Mouse (Mus musculus) olfactory bulb, adult 2 months (tissue): ENCODE data around the gene Lix1. TPM values are rescaled to one million over a fixed set of nuclear protein-coding genes. Genes with fewer than 3 reads are reported as not detected.
A peak's percentile ranks its signal among the peaks of the same experiment; 100 is the strongest.

Source experiments
- H3K27ac ChIP-seq: fragments of 200-500 bp; 2 replicates; pipeline ENCODE4 v1.5.1; 2012; ENCODE audit warnings: low read depth, low read length; ENCODE audit not compliant: insufficient read depth
- H3K4me1 ChIP-seq: fragments of 200-500 bp; 2 replicates; pipeline ENCODE4 v1.6.1; 2012; ENCODE audit warnings: low read length; ENCODE audit not compliant: control insufficient read depth, insufficient read depth
- H3K4me3 ChIP-seq: fragments of 200-500 bp; 2 replicates; pipeline ENCODE4 v1.5.1; 2012; ENCODE audit warnings: mild to moderate bottlenecking, low read depth, low read length, moderate library complexity; ENCODE audit not compliant: insufficient read depth
- CTCF ChIP-seq: fragments of 200-500 bp; IDR thresholded peaks from 2 replicates; pipeline ENCODE4 v1.5.1; 2012; ENCODE audit warnings: low read depth, mild to moderate bottlenecking, low read length, moderate library complexity; ENCODE audit not compliant: insufficient read depth
- POLR2A ChIP-seq: fragments of 200-500 bp; IDR thresholded peaks from 2 replicates; pipeline ENCODE4 v1.6.1; 2012; ENCODE audit warnings: mild to moderate bottlenecking, low read depth, low read length, moderate library complexity; ENCODE audit not compliant: insufficient read depth
- WGBS: fragments of 180-500 bp; shearing (Covaris S2); methylation state at CpG from one replicate; pipeline ENCODE4 v1.1.7; 2018; 5-methylcytosine and 5-hydroxymethylcytosine counted together
- polyA plus RNA-seq: library from polyadenylated mRNA; stranded (reverse); fragments of >200 nt; gene quantifications from 2 replicates; pipeline ENCODE4 v1.2.4, GENCODE M21; 2012; ENCODE audit warnings: low replicate concordance; ENCODE audit not compliant: missing spikeins, insufficient read depth, insufficient read length

Gene Lix1
- polyA plus RNA-seq, 1 experiment = not detected

- TF ChIP-seq POLR2A = no peak
- no peak for TF ChIP-seq CTCF
- no peaks in the 10 kb centered on the region for H3K4me1 ChIP-seq
- no peak overlapping the region for H3K27ac ChIP-seq
- WGBS = 54% methylated on average over 4 of the region's 4 CpGs
- H3K4me3 ChIP-seq = no peak overlapping the region
Observed at GRCm38 (mm10) chr17:17433679-17434078, 31.2 kb downstream of the Lix1 start.

- TF ChIP-seq CTCF (no peak), POLR2A (no peak)
- H3K4me3 ChIP-seq = no peak overlapping the region
- H3K4me1 ChIP-seq = no peaks in the 10 kb centered on the region; the same call in 1 of the 2 replicates
- no peak overlapping the region for H3K27ac ChIP-seq
Observed at GRCm38 (mm10) chr17:17438576-17439191, 36.2 kb downstream of the Lix1 start.

GRCm38 (mm10) chr17:17441876-17442498 is 39.5 kb downstream of the Lix1 start:
- no peak overlapping the region for H3K4me3 ChIP-seq
- no peaks in the 10 kb centered on the region; the same call in 1 of the 2 replicates for H3K4me1 ChIP-seq
- 57% methylated on average over 4 of the region's 4 CpGs for WGBS
- 0 out of 2 replicates have a peak overlapping the region, but pooled peaks have one; percentile 37 for H3K27ac ChIP-seq
- no peak for TF ChIP-seq CTCF
- no peak for TF ChIP-seq POLR2A

- H3K4me1 ChIP-seq = peaks cover 6% of the 10 kb centered on the region
- H3K27ac ChIP-seq = no peak overlapping the region
- 86% methylated on average over 3 of the region's 3 CpGs for WGBS
- TF ChIP-seq POLR2A (no peak), CTCF (no peak)
- H3K4me3 ChIP-seq = no peak overlapping the region
Observed at GRCm38 (mm10) chr17:17444297-17444886, 41.9 kb downstream of the Lix1 start.

GRCm38 (mm10) chr17:17446683-17447082 is 44.2 kb downstream of the Lix1 start:
- TF ChIP-seq POLR2A (no peak), CTCF (no peak)
- Histone ChIP-seq H3K4me3 (no peak overlapping the region), H3K27ac (no peak overlapping the region), H3K4me1 (peaks cover 6% of the 10 kb centered on the region)
- 90% methylated on average over 3 of the region's 3 CpGs for WGBS

GRCm38 (mm10) chr17:17447821-17448220 is 45.3 kb downstream of the Lix1 start:
- no peak overlapping the region for H3K4me3 ChIP-seq
- WGBS = 81% methylated on average over 5 of the region's 5 CpGs
- TF ChIP-seq CTCF (no peak), POLR2A (no peak)

GRCm38 (mm10) chr17:17448737-17449440 is 46.4 kb downstream of the Lix1 start:
- Histone ChIP-seq H3K27ac (peak overlapping the region; percentile 85), H3K4me3 (peak overlapping the region; percentile 36), H3K4me1 (peaks cover 6% of the 10 kb centered on the region)
- 8% methylated on average over 17 of the region's 17 CpGs for WGBS
- TF ChIP-seq POLR2A (no peak), CTCF (no peak)

More at GRCm38 (mm10) chr17:17447821-17448220, 45.3 kb downstream of the Lix1 start:
- H3K4me1 ChIP-seq = peaks cover 6% of the 10 kb centered on the region
- H3K27ac ChIP-seq = no peak overlapping the region

- Histone ChIP-seq H3K27ac (peak overlapping the region; percentile 85), H3K4me1 (peaks cover 6% of the 10 kb centered on the region), H3K4me3 (no peak overlapping the region)
- WGBS = 17% methylated on average over 5 of the region's 5 CpGs
- TF ChIP-seq POLR2A (no peak), CTCF (no peak)
Observed at GRCm38 (mm10) chr17:17449441-17449770, 46.9 kb downstream of the Lix1 start.

- Histone ChIP-seq H3K4me1 (peaks cover 6% of the 10 kb centered on the region), H3K4me3 (no peak overlapping the region), H3K27ac (no peak overlapping the region)
- WGBS = 91% methylated on average over 1 of the region's 1 CpGs
- TF ChIP-seq CTCF (no peak), POLR2A (no peak)
Observed at GRCm38 (mm10) chr17:17451102-17451501, 48.6 kb downstream of the Lix1 start.
